Mouse (Mus musculus) G1E-ER4 (cell line): ENCODE results near the gene Flot1. TPM values are rescaled to one million over a fixed set of nuclear protein-coding genes. Genes with fewer than 3 reads are reported as not detected.

ENCODE experiments used
- GATA1 ChIP-seq: IDR thresholded peaks from one replicate; pipeline ENCODE4 v1.8.0; 2012; ENCODE audit warnings: low read length, inconsistent platforms
- polyA plus RNA-seq: library from polyadenylated mRNA; stranded (reverse); fragments of >175 nt; gene quantifications from 2 replicates; pipeline ENCODE4 v1.2.3, GENCODE M21; 2012

The Flot1 gene
- polyA plus RNA-seq, 1 experiment = 85.3 TPM

- TF ChIP-seq GATA1 = no peak
These were observed 45.3 kb downstream of the Flot1 start for GRCm38 (mm10) chr17:35868165-35868820.

GRCm38 (mm10) chr17:35868961-35869345, 45.9 kb downstream of the Flot1 start:
- TF ChIP-seq GATA1 = no peak

GRCm38 (mm10) chr17:35869346-35870067, 46.5 kb downstream of the Flot1 start:
- no peak for TF ChIP-seq GATA1

- TF ChIP-seq GATA1 = no peak
These were observed 47.3 kb downstream of the Flot1 start for GRCm38 (mm10) chr17:35870151-35870883.

GRCm38 (mm10) chr17:35870884-35871696, 48.1 kb downstream of the Flot1 start:
- TF ChIP-seq GATA1 = no peak

GRCm38 (mm10) chr17:35873774-35874519, 50.9 kb downstream of the Flot1 start:
- peak; percentile 73 for TF ChIP-seq GATA1

GRCm38 (mm10) chr17:35874721-35875120, 51.7 kb downstream of the Flot1 start:
- no peak for TF ChIP-seq GATA1

- no peak for TF ChIP-seq GATA1
These were observed 56.4 kb downstream of the Flot1 start, which contains the start of gene Dhx16 for GRCm38 (mm10) chr17:35879245-35880057. Dhx16 (plus strand) TSS chr17:35879819.

Other genes with a start within 250 kb of the Flot1 start
- gene Sfta2, start 221.7 kb upstream of the Flot1 start, polyA plus RNA-seq = not detected in 2 replicates
- gene Gm9573, start 196.6 kb upstream of the Flot1 start, polyA plus RNA-seq = not detected in 2 replicates
- not detected in 2 replicates for gene Mucl3, start 179.5 kb upstream of the Flot1 start, polyA plus RNA-seq
- 100 and 135 TPM in 2 replicates for gene Vars2, start 155.6 kb upstream of the Flot1 start, polyA plus RNA-seq
- 20.1 and 28.1 TPM in 2 replicates for gene Gtf2h4, start 149.5 kb upstream of the Flot1 start, polyA plus RNA-seq
- gene Ddr1, start 118.6 kb upstream of the Flot1 start, polyA plus RNA-seq = 0.02 and 0.03 TPM in 2 replicates
- gene Ier3, start 1.5 kb upstream of the Flot1 start, polyA plus RNA-seq = 33.3 and 33.4 TPM in 2 replicates
- gene Tubb5, start 15.1 kb downstream of the Flot1 start, polyA plus RNA-seq = 178 and 400 TPM in 2 replicates
- gene Mdc1, start 18.3 kb downstream of the Flot1 start, polyA plus RNA-seq = 22.5 and 24.1 TPM in 2 replicates
- 13.8 and 21.9 TPM in 2 replicates for gene Nrm, start 38.1 kb downstream of the Flot1 start, polyA plus RNA-seq
- gene Ppp1r18, start 42.4 kb downstream of the Flot1 start, polyA plus RNA-seq = 36.5 and 37.7 TPM in 2 replicates
- gene Dhx16, start 56.6 kb downstream of the Flot1 start, polyA plus RNA-seq = 65.8 and 80.6 TPM in 2 replicates
- gene 2310061I04Rik, start 74.2 kb downstream of the Flot1 start, polyA plus RNA-seq = 197 and 224 TPM in 2 replicates
- 13.6 and 20.0 TPM in 2 replicates for gene Atat1, start 86.8 kb downstream of the Flot1 start, polyA plus RNA-seq
- gene Mrps18b, start 93.2 kb downstream of the Flot1 start, polyA plus RNA-seq = 6.5 and 7.3 TPM in 2 replicates
- gene Ppp1r10, start 93.2 kb downstream of the Flot1 start, polyA plus RNA-seq = 47.9 and 54.1 TPM in 2 replicates
- gene Abcf1, start 146.5 kb downstream of the Flot1 start, polyA plus RNA-seq = 160 and 207 TPM in 2 replicates
- 117 and 120 TPM in 2 replicates for gene Gnl1, start 156.6 kb downstream of the Flot1 start, polyA plus RNA-seq
- gene Prr3, start 157.0 kb downstream of the Flot1 start, polyA plus RNA-seq = 37.1 and 43.4 TPM in 2 replicates
- 0.12 and 0.15 TPM in 2 replicates for gene H2-T24, start 197.3 kb downstream of the Flot1 start, polyA plus RNA-seq
- 4.8 and 5.6 TPM in 2 replicates for gene H2-T23, start 209.6 kb downstream of the Flot1 start, polyA plus RNA-seq
- 4.0 and 6.0 TPM in 2 replicates for gene H2-T22, start 219.5 kb downstream of the Flot1 start, polyA plus RNA-seq
- not detected in 2 replicates for gene Gm6034, start 219.7 kb downstream of the Flot1 start, polyA plus RNA-seq
- gene Gm11127, start 235.1 kb downstream of the Flot1 start, polyA plus RNA-seq = not detected in 2 replicates